Mouse (Mus musculus): ENCODE measurements around the gene Yy1. TPM values are rescaled to one million over a fixed set of nuclear protein-coding genes. Genes with fewer than 3 reads are reported as not detected.

Gene Yy1
- total RNA-seq, 1 experiment from 2014 or later = 67.2 TPM

- ATAC-seq (ENCODE audit: extremely low read depth, insufficient number of reproducible peaks, low FRiP score, poor library complexity, severe bottlenecking) = no peak
Measured at GRCm38 (mm10) chr12:108766316-108766715, 26.5 kb upstream of the Yy1 start.

GRCm38 (mm10) chr12:108766866-108767265, 25.9 kb upstream of the Yy1 start:
- ATAC-seq (ENCODE audit: extremely low read depth, insufficient number of reproducible peaks, low FRiP score, poor library complexity, severe bottlenecking) = no peak

- ATAC-seq (ENCODE audit: extremely low read depth, insufficient number of reproducible peaks, low FRiP score, poor library complexity, severe bottlenecking) = no peak
Measured at GRCm38 (mm10) chr12:108768196-108768854, 24.4 kb upstream of the Yy1 start.

- no peak for ATAC-seq (ENCODE audit: extremely low read depth, insufficient number of reproducible peaks, low FRiP score, poor library complexity, severe bottlenecking)
Measured at GRCm38 (mm10) chr12:108780108-108780877, 12.5 kb upstream of the Yy1 start.

GRCm38 (mm10) chr12:108785161-108785560, 7.6 kb upstream of the Yy1 start:
- ATAC-seq (ENCODE audit: extremely low read depth, insufficient number of reproducible peaks, low FRiP score, poor library complexity, severe bottlenecking) = no peak

GRCm38 (mm10) chr12:108787329-108787728, 5.4 kb upstream of the Yy1 start:
- ATAC-seq (ENCODE audit: extremely low read depth, insufficient number of reproducible peaks, low FRiP score, poor library complexity, severe bottlenecking) = no peak

GRCm38 (mm10) chr12:108792152-108792545, 624 bp upstream of the Yy1 start:
- ATAC-seq (ENCODE audit: extremely low read depth, insufficient number of reproducible peaks, low FRiP score, poor library complexity, severe bottlenecking) = no peak

GRCm38 (mm10) chr12:108793453-108793941, 724 bp downstream of the Yy1 start:
- no peak for ATAC-seq (ENCODE audit: extremely low read depth, insufficient number of reproducible peaks, low FRiP score, poor library complexity, severe bottlenecking)

GRCm38 (mm10) chr12:108794078-108794711, 1.4 kb downstream of the Yy1 start:
- peak; percentile 47 for ATAC-seq (ENCODE audit: extremely low read depth, insufficient number of reproducible peaks, low FRiP score, poor library complexity, severe bottlenecking)

GRCm38 (mm10) chr12:108794979-108795537, 2.3 kb downstream of the Yy1 start:
- no peak for ATAC-seq (ENCODE audit: extremely low read depth, insufficient number of reproducible peaks, low FRiP score, poor library complexity, severe bottlenecking)

GRCm38 (mm10) chr12:108801613-108802012, 8.8 kb downstream of the Yy1 start:
- ATAC-seq (ENCODE audit: extremely low read depth, insufficient number of reproducible peaks, low FRiP score, poor library complexity, severe bottlenecking) = no peak

- ATAC-seq (ENCODE audit: extremely low read depth, insufficient number of reproducible peaks, low FRiP score, poor library complexity, severe bottlenecking) = no peak
Measured at GRCm38 (mm10) chr12:108804388-108804787, 11.6 kb downstream of the Yy1 start.

GRCm38 (mm10) chr12:108808465-108808864, 15.7 kb downstream of the Yy1 start:
- ATAC-seq (ENCODE audit: extremely low read depth, insufficient number of reproducible peaks, low FRiP score, poor library complexity, severe bottlenecking) = no peak

GRCm38 (mm10) chr12:108809771-108810170, 17.0 kb downstream of the Yy1 start:
- no peak for ATAC-seq (ENCODE audit: extremely low read depth, insufficient number of reproducible peaks, low FRiP score, poor library complexity, severe bottlenecking)

GRCm38 (mm10) chr12:108810309-108810708, 17.5 kb downstream of the Yy1 start:
- no peak for ATAC-seq (ENCODE audit: extremely low read depth, insufficient number of reproducible peaks, low FRiP score, poor library complexity, severe bottlenecking)

GRCm38 (mm10) chr12:108811133-108811532, 18.4 kb downstream of the Yy1 start:
- peak; percentile 67; the same call in 1 of the 2 replicates for ATAC-seq (ENCODE audit: extremely low read depth, insufficient number of reproducible peaks, low FRiP score, poor library complexity, severe bottlenecking)

GRCm38 (mm10) chr12:108812463-108812862, 19.7 kb downstream of the Yy1 start:
- no peak for ATAC-seq (ENCODE audit: extremely low read depth, insufficient number of reproducible peaks, low FRiP score, poor library complexity, severe bottlenecking)

- ATAC-seq (ENCODE audit: extremely low read depth, insufficient number of reproducible peaks, low FRiP score, poor library complexity, severe bottlenecking) = no peak
Measured at GRCm38 (mm10) chr12:108814470-108814869, 21.7 kb downstream of the Yy1 start.

GRCm38 (mm10) chr12:108816569-108816968, 23.8 kb downstream of the Yy1 start:
- no peak for ATAC-seq (ENCODE audit: extremely low read depth, insufficient number of reproducible peaks, low FRiP score, poor library complexity, severe bottlenecking)

Data from neutrophil, adult 5-6 weeks (primary cell).